Mouse (Mus musculus): Measurements from ENCODE around the gene Olfr569. TPM values are rescaled to one million over a fixed set of nuclear protein-coding genes. Genes with fewer than 3 reads are reported as not detected.
A peak's percentile ranks its signal among the peaks of the same experiment; 100 is the strongest.

Gene Olfr569
- not detected for total RNA-seq (2021)

DNA sequence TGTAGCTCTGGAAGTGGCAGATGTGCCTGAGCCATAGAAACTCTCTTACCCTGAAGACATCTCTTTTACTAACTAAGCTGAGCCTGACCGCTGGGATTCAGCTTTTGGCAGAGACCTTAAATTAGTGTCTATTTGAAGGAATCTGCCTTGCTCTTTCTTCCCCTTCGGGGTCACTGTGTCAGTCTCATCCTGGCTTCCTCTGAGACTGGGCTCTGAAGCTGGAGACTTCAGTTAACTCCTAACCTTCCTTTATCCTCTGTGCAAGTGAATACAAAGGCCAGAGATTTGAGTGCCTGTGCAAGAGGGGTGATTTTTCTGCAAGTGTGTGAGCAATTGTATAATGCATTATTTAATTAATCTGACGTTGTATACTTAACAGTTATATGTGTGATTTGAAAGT lies at the start of gene Olfr569:
Olfr569 (minus strand) TSS at position 101 of the 400 bp plus-strand sequence.
- DNase-seq, result no peak
- intact Hi-C loops (cut with DNase I), result no loop called here

DNA sequence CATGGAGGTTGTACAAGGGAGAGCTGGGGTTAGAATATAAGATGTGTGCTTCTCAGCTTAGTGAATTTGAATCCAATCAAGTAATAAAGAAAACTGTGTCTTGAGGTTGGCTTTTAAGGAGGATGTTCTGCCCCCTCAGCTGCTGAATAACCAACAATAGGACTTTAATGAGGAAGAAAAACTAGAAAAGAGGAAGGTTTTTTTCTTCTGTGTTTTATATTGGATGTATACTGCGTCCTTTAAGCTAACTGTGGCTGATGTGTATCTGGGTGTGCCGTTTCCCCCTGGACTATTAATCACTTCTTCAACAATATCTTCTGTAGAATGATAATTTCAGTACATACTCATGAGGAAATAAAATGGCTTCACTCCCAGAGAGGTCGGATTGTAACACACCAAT lies 36.4 kb upstream of the Olfr569 start:
- no peak for DNase-seq
- intact Hi-C loops (cut with DNase I), result no loop called here

DNA sequence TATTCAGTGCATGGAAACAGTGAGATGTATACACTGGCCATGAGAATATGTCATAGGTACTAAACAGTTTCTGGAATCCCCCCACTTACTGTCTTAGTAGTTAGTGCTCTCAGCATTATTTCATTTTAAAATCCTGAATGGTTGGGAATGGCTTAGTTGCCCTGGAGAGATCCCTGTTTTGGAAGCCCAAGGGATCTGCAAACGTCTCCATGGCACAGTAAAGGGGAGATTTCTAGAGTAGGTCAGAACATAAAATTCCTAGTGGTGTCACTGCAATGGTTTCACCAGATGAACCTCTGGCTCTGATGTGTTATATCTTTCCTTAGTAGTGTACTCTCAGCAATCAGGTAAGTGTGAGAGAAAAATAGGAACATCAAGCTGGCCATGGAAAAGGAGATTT lies 33.4 kb upstream of the Olfr569 start, which contains the start of gene Olfr572:
Olfr572 (plus strand) TSS at position 301 of the 400 bp plus-strand sequence.
- DNase-seq, result no peak
- intact Hi-C loops (cut with DNase I), result no loop called here

DNA sequence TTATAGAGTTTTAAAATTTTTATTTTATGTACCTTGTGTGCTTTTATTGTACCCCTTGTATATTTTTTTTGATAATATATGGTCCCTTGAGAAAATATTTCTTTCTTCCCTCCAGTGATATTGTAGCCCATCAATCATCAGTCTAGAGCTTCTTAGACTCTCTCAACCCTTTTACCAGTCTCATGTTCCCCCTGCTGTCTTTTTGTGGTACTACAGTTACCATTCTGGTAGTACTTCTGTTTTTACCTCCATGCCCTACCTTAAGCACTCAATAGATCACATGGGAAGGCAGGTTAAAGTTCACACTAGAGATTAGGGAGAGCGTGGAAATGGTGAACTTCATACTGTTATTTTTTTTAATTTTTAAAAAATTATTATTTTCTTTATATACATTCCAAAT lies 28.9 kb upstream of the Olfr569 start:
- DNase-seq, result peak; percentile 32 to 62
- intact Hi-C loops (cut with DNase I), result loop anchor here (2.0 to 10.0 kb wide), 3 partner anchors 225 to 407 kb away; partner anchors contain the start of genes Olfr556 and Olfr557

DNA sequence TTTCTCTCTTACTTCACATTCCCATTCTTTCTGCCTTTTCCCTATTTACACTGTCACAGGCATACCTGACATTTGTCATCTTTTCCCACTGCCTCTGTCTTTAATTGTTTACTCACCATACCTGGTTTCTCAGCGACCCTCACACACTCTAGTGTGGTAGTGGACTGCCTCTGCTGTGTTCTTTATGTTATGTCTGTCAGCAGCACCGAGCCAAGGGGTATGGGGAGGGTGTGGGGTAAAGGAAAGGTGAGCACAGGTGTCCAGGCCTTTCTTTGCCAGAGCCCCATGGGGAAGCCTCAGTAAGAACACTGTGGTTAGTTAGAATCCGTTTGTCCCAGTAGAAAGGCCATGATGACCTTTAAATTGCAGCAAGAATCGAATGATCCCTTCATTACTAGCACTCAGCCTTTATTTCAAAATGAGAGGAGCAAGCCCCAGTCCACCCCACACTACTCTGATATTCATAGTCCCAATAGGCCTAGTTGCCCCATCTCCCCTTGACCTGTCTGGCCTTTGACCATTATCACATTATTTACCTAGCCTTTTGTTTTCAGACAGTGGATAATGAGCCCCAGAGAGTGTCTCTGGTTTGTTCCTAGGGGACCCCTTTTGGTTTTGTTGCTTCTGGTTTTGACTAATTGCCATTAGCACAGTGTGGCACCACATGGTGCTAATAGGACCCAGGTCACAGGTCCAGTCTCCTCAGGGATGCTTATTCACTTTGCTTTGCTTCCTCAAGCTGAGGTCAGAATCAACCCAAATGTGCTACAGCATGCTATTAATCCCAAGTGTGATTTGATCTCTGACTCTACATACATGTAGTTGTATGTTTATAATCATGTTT lies 26.6 kb upstream of the Olfr569 start, which contains the start of gene Olfr571:
Olfr571 (minus strand) TSS at position 505 of the 844 bp plus-strand sequence.
- intact Hi-C loops (cut with DNase I), result loop anchor here (10.0 kb wide), 1 partner anchor 222 kb away; the partner anchor contains the start of gene Olfr557
- DNase-seq, result no peak

DNA sequence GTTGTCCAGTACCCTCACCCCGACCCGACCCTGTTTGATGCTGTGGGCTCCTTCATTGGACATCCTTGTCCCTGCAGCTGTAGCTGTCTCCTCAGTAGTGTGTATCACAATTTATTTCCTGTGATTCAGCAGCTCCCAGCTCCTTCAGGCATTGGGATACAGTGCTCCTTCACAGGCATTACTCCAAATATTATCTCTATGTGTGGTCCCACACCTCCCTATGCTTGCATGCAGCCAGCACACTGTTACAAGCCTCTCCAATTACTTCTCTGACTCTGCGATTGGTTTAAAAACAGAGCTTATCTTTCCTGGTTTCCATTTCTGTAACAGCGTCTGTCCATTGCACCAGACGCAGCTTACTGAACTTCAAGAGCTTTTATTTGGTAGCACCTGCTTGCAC lies 25.7 kb upstream of the Olfr569 start:
- DNase-seq, result no peak
- intact Hi-C loops (cut with DNase I), result loop anchor here (10.0 kb wide), 1 partner anchor 222 kb away; the partner anchor contains the start of gene Olfr557

DNA sequence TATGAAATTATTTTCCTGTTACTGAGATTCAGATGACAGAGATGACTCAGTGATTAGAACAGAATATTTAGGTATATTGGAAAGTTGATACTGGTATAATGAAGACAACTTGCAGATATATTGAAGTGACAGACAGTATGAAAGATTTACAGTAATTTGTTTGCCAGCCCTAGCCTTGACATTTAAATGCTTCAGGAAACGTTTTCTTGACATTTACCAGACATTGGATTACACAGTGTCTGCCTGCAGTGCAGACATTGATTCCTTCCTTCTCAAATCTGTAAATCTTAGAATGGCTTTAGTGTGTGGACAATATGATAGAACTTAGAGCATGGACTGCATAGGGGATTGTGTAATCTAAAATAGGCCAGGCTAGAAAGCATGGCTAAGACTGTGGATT lies 24.6 kb upstream of the Olfr569 start:
- DNase-seq, result no peak
- intact Hi-C loops (cut with DNase I), result loop anchor here (10.0 kb wide), 1 partner anchor 220 kb away; the partner anchor contains the start of gene Olfr557

DNA sequence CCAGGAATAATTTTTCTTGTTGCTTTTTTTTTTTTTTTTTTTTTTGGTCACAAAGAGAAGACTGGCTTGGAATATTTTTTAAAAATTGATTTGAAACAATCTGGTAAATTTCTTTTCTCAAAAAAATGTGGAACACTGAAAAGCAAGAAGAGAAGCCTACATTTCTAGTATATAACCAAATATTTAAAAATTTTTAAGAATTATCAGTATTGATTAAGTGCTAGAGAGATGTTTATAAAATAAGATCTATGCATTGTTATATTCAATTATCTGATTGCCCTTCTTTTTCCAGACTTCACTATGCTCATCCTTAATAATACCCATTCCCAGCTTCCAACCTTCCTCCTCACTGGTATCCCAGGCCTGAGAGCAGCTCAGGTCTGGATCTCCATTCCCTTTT lies 13.9 kb downstream of the Olfr569 start, which contains the start of gene Olfr568:
Olfr568 (plus strand) TSS at position 301 of the 400 bp plus-strand sequence.
- intact Hi-C loops (cut with DNase I), result no loop called here
- DNase-seq, result no peak

DNA sequence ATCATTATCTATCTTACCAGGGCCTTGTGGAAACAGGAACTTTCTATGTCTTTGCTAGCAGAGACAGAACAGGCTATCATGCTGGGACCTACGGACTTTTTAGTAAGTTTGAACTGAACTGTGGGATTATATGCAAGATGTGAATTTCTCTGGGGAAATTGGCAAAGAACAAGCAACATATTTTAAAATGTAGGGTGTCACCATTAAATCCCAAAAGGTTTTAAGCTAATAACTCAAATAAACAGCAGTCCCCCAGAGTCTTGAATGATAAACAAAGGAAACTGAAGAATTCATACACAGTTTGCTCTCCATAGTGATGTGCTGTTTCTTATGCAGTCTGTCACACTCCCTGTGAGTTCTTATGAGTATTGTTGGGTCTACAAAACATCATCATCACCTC lies 32.0 kb downstream of the Olfr569 start, which contains the start of gene Olfr566:
Olfr566 (minus strand) TSS at position 101 of the 400 bp plus-strand sequence.
- intact Hi-C loops (cut with DNase I), result no loop called here

DNA sequence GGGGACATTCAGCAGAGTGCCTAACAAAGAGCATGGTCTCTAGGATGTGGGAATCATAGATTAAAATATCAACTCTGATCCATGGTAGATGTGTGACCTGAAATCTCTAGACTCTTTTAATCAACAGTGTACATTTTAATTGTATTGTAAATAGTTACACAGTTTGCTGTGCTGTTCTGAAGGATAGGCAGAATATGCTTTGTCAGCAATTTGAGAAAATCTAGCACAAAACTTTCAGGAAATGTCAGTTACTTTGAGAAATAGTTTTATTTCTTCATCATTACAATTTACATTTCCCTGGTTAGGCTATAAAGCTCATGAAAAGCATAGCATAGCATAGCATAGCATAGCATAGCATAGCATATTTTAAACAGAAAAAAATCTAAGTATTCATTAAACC lies 34.9 kb downstream of the Olfr569 start:
- intact Hi-C loops (cut with DNase I), result no loop called here
- DNase-seq, result no peak

More for the DNA sequence above, 32.0 kb downstream of the Olfr569 start, which contains the start of gene Olfr566:
- no peak for DNase-seq

Other genes starting within 250 kb of the Olfr569 start
- not detected for gene Olfr555, start 232.1 kb downstream of the Olfr569 start, total RNA-seq (2021)
- not detected for gene Olfr556, start 226.0 kb downstream of the Olfr569 start, total RNA-seq (2021)
- 10 to 100 TPM in 1 of 2 experiments, 1 to 10 TPM in 1; 6.9 to 10.6 TPM for gene Trim68, start 203.6 kb downstream of the Olfr569 start, total RNA-seq (2021)
- gene Olfr557, start 195.0 kb downstream of the Olfr569 start, total RNA-seq (2021), result not detected
- gene Olfr558, start 188.7 kb downstream of the Olfr569 start, total RNA-seq (2021), result 1 to 10 TPM; 6.2 TPM
- gene Olfr33, start 171.8 kb downstream of the Olfr569 start, total RNA-seq (2021), result not detected
- gene Olfr559, start 163.4 kb downstream of the Olfr569 start, total RNA-seq (2021), result not detected
- gene Olfr560, start 131.5 kb downstream of the Olfr569 start, total RNA-seq (2021), result under 1 TPM; 0.12 to 0.57 TPM
- gene Olfr78, start 131.4 kb downstream of the Olfr569 start, total RNA-seq (2021), result 1 to 10 TPM; 2.1 to 2.2 TPM
- not detected for gene Olfr561, start 119.7 kb downstream of the Olfr569 start, total RNA-seq (2021)
- not detected for gene Olfr564, start 87.4 kb downstream of the Olfr569 start, total RNA-seq (2021)
- not detected for gene Olfr566, start 32.1 kb downstream of the Olfr569 start, total RNA-seq (2021)
- gene Olfr568, start 13.8 kb downstream of the Olfr569 start, total RNA-seq (2021), result not detected
- not detected for gene Olfr570, start 3.7 kb upstream of the Olfr569 start, total RNA-seq (2021)
- not detected for gene Olfr571, start 26.7 kb upstream of the Olfr569 start, total RNA-seq (2021)
- gene Olfr572, start 33.5 kb upstream of the Olfr569 start, total RNA-seq (2021), result not detected
- gene Olfr573-ps1, start 51.7 kb upstream of the Olfr569 start, total RNA-seq (2021), result not detected
- not detected for gene Olfr574, start 57.6 kb upstream of the Olfr569 start, total RNA-seq (2021)
- gene Olfr575, start 67.9 kb upstream of the Olfr569 start, total RNA-seq (2021), result not detected
- gene Olfr576, start 71.8 kb upstream of the Olfr569 start, total RNA-seq (2021), result not detected
- gene Olfr577, start 85.1 kb upstream of the Olfr569 start, total RNA-seq (2021), result not detected
- gene Olfr578, start 98.4 kb upstream of the Olfr569 start, total RNA-seq (2021), result not detected
- not detected for gene Olfr582, start 147.1 kb upstream of the Olfr569 start, total RNA-seq (2021)
- gene Olfr583, start 160.4 kb upstream of the Olfr569 start, total RNA-seq (2021), result not detected
- gene Olfr584, start 191.0 kb upstream of the Olfr569 start, total RNA-seq (2021), result not detected
- gene Olfr585, start 206.8 kb upstream of the Olfr569 start, total RNA-seq (2021), result not detected
- gene Olfr586, start 234.8 kb upstream of the Olfr569 start, total RNA-seq (2021), result not detected
- not detected for gene Olfr588-ps1, start 250.0 kb upstream of the Olfr569 start, total RNA-seq (2021)